Mouse (Mus musculus) leukemia stem cell, adult 10-12 weeks (primary cell): ENCODE results near the gene Tmem163. TPM values are rescaled to one million over a fixed set of nuclear protein-coding genes. Genes with fewer than 3 reads are reported as not detected.

Experiments
- polyA plus RNA-seq: library from polyadenylated mRNA; stranded (reverse); fragments of >175 nt; gene quantifications from 2 replicates; pipeline ENCODE4 v1.2.3, GENCODE M21; 2012; ENCODE audit warnings: low replicate concordance

Gene Tmem163
- 0.61 and 1.9 TPM in 2 replicates for polyA plus RNA-seq

GRCm38 (mm10) chr1:127679498-127680133, at the start of gene Tmem163:
Gene Tmem163 (minus strand): TSS chr1:127679548.

GRCm38 (mm10) chr1:127729096-127729495, 49.7 kb upstream of the Tmem163 start, which contains the start of gene Acmsd:
Gene Acmsd (plus strand): TSS chr1:127729413.

Other genes starting within 250 kb of the Tmem163 start
- 0.56 and 1.4 TPM in 2 replicates for gene Acmsd, start 49.9 kb upstream of the Tmem163 start, polyA plus RNA-seq
- 15.6 and 17.2 TPM in 2 replicates for gene Ccnt2, start 94.6 kb upstream of the Tmem163 start, polyA plus RNA-seq
- gene Map3k19, start 175.5 kb upstream of the Tmem163 start, polyA plus RNA-seq, result not detected in 2 replicates
- 31.3 and 33.1 TPM in 2 replicates for gene Rab3gap1, start 189.2 kb upstream of the Tmem163 start, polyA plus RNA-seq